Mouse (Mus musculus) limb, embryonic 12.5 days (tissue): ENCODE measurements around the gene Akap13. TPM values are rescaled to one million over a fixed set of nuclear protein-coding genes. Genes with fewer than 3 reads are reported as not detected.
A peak's percentile ranks its signal among the peaks of the same experiment; 100 is the strongest.

Experiments
- ATAC-seq: fragments of 200-750 bp; cut with Nextera tagmentation; 2 replicates; pipeline ENCODE4 v1.8.0; 2017; ENCODE audit warnings: low read depth, moderate TSS enrichment; ENCODE audit not compliant: insufficient number of reproducible peaks, insufficient read depth, low FRiP score, low TSS enrichment
- H3K27ac ChIP-seq: fragments of 300-500 bp; sonication (generic); 2 replicates; pipeline ENCODE4 v1.5.1; 2016; ENCODE audit warnings: mild to moderate bottlenecking, moderate library complexity
- H3K27me3 ChIP-seq: fragments of 300-500 bp; sonication (generic); 2 replicates; pipeline ENCODE4 v1.6.1; 2016; ENCODE audit warnings: mild to moderate bottlenecking, moderate library complexity
- H3K36me3 ChIP-seq: fragments of 300-500 bp; sonication (generic); 2 replicates; pipeline ENCODE4 v1.6.1; 2016; ENCODE audit warnings: mild to moderate bottlenecking, moderate library complexity
- H3K4me1 ChIP-seq: fragments of 300-500 bp; sonication (generic); replicated peaks from 2 replicates; pipeline ENCODE4 v1.6.1; 2016
- H3K4me2 ChIP-seq: fragments of 300-500 bp; sonication (generic); 2 replicates; pipeline ENCODE4 v1.6.1; 2016; ENCODE audit warnings: mild to moderate bottlenecking, moderate library complexity
- H3K4me3 ChIP-seq: fragments of 300-500 bp; sonication (generic); replicated peaks from 2 replicates; pipeline ENCODE4 v1.5.1; 2016; ENCODE audit warnings: mild to moderate bottlenecking
- H3K9ac ChIP-seq: fragments of 300-500 bp; sonication (generic); replicated peaks from 2 replicates; pipeline ENCODE4 v1.6.1; 2016; ENCODE audit warnings: mild to moderate bottlenecking, moderate library complexity
- H3K9me3 ChIP-seq: fragments of 300-500 bp; sonication (generic); 2 replicates; pipeline ENCODE4 v1.6.1; 2016; ENCODE audit warnings: mild to moderate bottlenecking, moderate library complexity
- whole genome bisulfite sequencing: fragments of 180-500 bp; shearing (Covaris S2); methylation state at CpG from one replicate; pipeline ENCODE4 v1.1.7; 2016; 5-methylcytosine and 5-hydroxymethylcytosine counted together
- polyA plus RNA-seq: library from polyadenylated mRNA; unstranded; fragments of >200 nt; fragmentation: Nextera tagmentation; extraction: Ambion mirVana; gene quantifications from 2 replicates; pipeline ENCODE4 v1.2.1, GENCODE M21; 2016

Gene Akap13
- polyA plus RNA-seq, 1 experiment from 2014 or later = 44.9 TPM

DNA sequence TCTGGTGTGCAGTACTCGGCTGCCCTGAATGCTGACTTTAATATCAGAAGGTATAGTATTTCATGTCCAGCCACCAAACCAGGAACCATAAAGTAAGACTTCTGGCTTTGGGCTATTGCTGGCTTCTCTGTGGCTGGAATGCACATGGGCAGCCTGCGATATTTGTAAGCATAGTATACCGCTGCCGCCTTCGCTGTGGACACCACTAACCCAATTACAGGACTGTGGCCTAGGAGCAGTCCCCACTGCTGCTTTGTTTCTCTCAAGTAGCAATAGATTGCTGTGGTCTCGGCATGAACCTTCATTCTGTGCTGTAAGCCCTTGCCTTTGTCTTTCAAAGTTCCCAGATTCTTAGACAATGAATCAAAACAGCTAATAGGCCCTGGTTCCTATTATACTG lies 228.1 kb downstream of the Akap13 start:
- Histone ChIP-seq H3K27ac (peak overlapping the region; percentile 78), H3K4me3 (no peak overlapping the region), H3K9me3 (no peaks in the 10 kb centered on the region), H3K36me3 (peaks cover 17% of the 10 kb centered on the region), H3K9ac (no peak overlapping the region), H3K4me2 (no peak overlapping the region), H3K4me1 (peaks cover 20% of the 10 kb centered on the region), H3K27me3 (no peaks in the 10 kb centered on the region)
- 45% methylated on average over 6 of the region's 6 CpGs for WGBS
- ATAC-seq = no peak

DNA sequence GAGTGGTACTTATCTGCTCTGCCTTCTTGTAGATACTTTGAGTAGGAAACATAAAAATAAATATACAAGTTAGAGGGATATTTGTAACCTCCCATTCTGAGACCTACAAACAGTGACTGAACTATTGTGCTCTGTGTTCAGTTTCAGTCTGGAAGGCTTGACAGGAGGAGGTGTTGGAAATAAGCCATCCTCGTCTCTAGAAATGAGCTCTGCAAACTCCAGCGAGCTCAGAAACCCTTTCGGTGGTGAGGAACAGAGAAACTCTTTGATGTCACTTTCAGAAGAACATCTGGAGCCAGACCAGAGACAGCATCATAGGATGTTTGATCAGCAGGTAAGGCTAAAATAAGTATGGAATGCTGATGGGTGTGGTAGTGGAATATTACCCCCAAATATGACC lies 229.6 kb downstream of the Akap13 start:
- Histone ChIP-seq H3K4me1 (peaks cover 20% of the 10 kb centered on the region), H3K27ac (no peak overlapping the region), H3K9ac (no peak overlapping the region), H3K27me3 (no peaks in the 10 kb centered on the region), H3K9me3 (no peaks in the 10 kb centered on the region), H3K4me2 (no peak overlapping the region), H3K4me3 (no peak overlapping the region), H3K36me3 (peaks cover 23% of the 10 kb centered on the region)
- WGBS = 70% methylated on average over 3 of the region's 3 CpGs
- ATAC-seq = no peak

DNA sequence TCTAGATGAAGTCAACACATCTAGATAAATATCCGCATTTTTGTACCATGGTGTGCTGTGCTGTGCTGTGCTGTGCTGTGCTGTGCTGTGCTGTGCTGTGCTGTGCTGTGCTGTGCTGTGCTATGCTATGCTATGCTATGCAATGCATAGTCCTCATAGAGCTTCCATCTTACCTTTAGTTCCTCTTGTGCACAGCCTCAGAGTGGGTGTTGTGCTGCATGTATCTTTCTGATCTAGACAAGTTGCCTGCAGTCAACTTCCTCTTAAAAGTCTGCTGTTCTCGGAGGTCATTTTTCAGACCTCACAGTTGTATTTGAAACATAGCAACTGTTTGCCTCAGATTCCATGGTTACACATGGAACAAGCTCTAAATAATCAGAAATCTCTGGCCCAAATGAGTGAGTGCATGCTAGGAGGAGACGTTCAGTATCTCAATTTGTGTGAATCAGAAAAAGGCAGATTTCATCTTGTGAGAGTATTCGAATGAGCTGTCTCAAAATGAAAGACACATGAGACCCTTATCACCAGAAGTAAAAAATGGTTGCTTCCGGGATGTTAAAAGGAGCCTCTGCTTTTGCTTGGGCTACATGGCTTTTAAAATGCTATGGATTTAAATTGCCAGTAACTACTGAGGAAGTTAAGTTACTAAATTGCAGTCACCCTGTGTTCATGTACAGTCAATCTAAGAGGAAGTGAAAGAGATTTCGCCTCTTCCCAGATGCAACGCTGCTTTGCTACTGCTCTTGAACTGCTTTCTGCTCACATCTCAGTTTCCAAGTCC lies 230.9 kb downstream of the Akap13 start:
- no peak for ATAC-seq
- Histone ChIP-seq H3K27me3 (no peaks in the 10 kb centered on the region), H3K4me3 (no peak overlapping the region), H3K27ac (no peak overlapping the region), H3K9me3 (no peaks in the 10 kb centered on the region), H3K9ac (no peak overlapping the region), H3K4me1 (peaks cover 20% of the 10 kb centered on the region), H3K36me3 (peaks cover 23% of the 10 kb centered on the region), H3K4me2 (no peak overlapping the region)
- 87% methylated on average over 7 of the region's 7 CpGs for WGBS

DNA sequence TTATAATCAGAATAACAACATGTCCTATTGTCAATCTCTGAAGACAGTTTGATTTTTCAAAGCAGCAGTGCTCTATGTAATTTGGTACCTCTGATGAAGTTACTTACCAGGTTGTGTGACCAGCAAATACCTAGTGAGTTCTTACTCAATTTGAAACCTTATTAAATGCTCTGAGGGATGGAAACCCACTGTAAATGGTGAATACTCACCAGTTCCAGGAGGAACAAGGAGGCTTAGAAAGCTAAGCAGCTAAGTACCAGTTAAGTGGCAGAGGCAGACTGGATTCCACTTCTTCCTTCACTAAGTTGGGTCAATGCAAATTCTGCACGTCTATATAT lies 231.5 kb downstream of the Akap13 start:
- H3K4me3 ChIP-seq = no peak overlapping the region
- no peak for ATAC-seq

DNA sequence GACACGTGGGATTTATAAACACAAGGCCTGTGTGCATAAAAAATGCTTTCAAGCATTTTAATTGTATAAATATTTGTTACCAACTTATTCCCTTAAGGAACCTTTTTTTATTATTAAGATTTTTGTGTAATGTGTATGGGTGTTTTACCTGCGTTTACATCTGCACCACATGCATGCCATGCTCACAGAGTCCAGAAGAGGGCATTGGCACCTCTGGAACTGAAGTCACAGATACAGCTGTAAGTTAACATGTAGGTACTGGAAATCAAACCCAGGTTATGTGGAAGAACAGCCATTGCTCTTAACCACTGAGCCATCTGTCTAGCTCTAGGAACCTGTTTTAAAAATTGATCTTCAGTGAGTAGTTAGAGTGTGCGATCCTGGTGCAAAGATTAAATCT lies 232.8 kb downstream of the Akap13 start:
- ATAC-seq = no peak
- Histone ChIP-seq H3K27me3 (no peaks in the 10 kb centered on the region), H3K9me3 (no peaks in the 10 kb centered on the region), H3K27ac (no peak overlapping the region), H3K4me1 (peaks cover 15% of the 10 kb centered on the region), H3K9ac (no peak overlapping the region), H3K36me3 (peaks cover 23% of the 10 kb centered on the region), H3K4me3 (no peak overlapping the region), H3K4me2 (no peak overlapping the region)
- 91% methylated on average over 3 of the region's 3 CpGs for WGBS

More for the DNA sequence above, 231.5 kb downstream of the Akap13 start:
- Histone ChIP-seq H3K9ac (no peak overlapping the region), H3K27me3 (no peaks in the 10 kb centered on the region), H3K27ac (no peak overlapping the region), H3K4me2 (no peak overlapping the region), H3K36me3 (peaks cover 23% of the 10 kb centered on the region), H3K9me3 (no peaks in the 10 kb centered on the region), H3K4me1 (peaks cover 20% of the 10 kb centered on the region)
- WGBS = 90% methylated on average over 1 of the region's 1 CpGs

DNA sequence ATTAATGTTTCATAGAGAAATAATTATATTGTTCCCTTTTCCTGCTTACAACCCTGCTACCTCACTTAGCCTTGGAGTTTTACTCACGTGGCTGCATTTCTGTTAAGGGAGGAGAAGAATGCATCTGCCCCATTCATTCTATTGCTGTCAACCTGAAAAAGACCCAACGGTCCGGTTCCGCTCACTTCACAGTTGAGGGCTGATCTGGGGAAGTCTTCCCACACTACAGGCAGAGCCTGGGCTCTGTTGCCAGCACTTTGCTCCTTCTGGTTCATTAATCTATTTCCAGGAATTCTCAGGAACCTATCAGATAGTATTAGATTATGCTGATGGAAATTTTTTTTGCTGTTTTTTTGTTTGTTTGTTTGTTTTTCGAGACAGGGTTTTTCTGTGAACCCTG lies 239.4 kb downstream of the Akap13 start:
- no peak overlapping the region for H3K4me2 ChIP-seq
- no peak overlapping the region for H3K4me3 ChIP-seq
- H3K27me3 ChIP-seq = no peaks in the 10 kb centered on the region
- no peak overlapping the region for H3K27ac ChIP-seq
- no peaks in the 10 kb centered on the region for H3K9me3 ChIP-seq
- no peaks in the 10 kb centered on the region for H3K4me1 ChIP-seq
- WGBS = 87% methylated on average over 5 of the region's 5 CpGs
- no peak overlapping the region for H3K9ac ChIP-seq
- ATAC-seq = no peak
- peaks cover 23% of the 10 kb centered on the region for H3K36me3 ChIP-seq

DNA sequence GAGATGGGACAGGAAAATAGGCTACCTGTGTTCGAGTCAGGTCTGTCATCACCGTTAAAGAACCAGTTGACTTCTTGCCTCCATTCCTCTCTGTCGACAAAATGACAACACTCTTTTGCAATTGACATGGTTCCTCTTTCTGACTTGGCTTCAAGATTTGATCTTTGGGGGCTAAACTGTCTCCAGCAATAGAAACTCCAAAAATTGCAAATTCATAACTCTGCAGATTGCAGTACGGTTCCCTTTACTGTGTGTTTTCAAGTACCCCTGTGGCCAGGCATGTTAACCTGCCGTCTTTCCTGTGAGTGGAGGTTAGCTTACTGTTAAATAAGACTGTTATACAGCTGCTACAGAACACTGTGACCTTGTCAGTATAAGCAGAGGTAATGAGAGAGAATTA lies 244.5 kb downstream of the Akap13 start:
- Histone ChIP-seq H3K36me3 (peaks cover 53% of the 10 kb centered on the region), H3K27ac (no peak overlapping the region), H3K4me2 (no peak overlapping the region), H3K9me3 (no peaks in the 10 kb centered on the region), H3K9ac (no peak overlapping the region), H3K4me3 (no peak overlapping the region), H3K4me1 (no peaks in the 10 kb centered on the region), H3K27me3 (no peaks in the 10 kb centered on the region)
- ATAC-seq = no peak
- WGBS = 91% methylated on average over 5 of the region's 5 CpGs

DNA sequence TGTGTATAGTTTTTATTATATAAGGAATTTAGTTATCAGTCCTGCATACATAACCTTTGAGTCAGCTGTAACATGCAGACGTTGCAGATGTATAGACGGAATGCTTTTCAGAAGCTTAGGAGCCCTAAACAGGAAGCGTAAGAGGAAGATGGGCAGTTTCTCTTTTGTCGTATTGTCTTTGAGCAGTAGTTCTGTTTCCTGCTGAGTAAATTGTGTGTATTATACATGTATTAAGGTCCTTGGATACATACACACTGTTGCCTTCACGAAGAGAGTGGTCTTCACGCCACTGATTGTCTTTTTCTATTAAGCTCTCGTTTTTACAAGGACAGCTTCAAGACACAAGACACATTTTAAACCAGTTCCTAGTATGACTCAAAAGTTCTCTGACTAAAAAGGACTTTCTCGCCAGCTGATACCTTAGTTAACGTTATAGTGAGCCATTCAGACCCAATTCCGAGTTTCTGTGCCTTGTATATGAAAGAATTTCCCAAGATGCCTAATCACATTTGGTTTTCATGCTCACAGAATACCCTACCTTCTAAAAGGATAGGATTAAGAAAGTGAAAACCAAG lies 245.5 kb downstream of the Akap13 start:
- no peak overlapping the region for H3K27ac ChIP-seq
- WGBS = 92% methylated on average over 10 of the region's 10 CpGs
- no peak for ATAC-seq
- peaks cover 60% of the 10 kb centered on the region for H3K36me3 ChIP-seq
- H3K4me2 ChIP-seq = no peak overlapping the region
- no peaks in the 10 kb centered on the region for H3K9me3 ChIP-seq
- H3K4me3 ChIP-seq = no peak overlapping the region
- H3K27me3 ChIP-seq = no peaks in the 10 kb centered on the region
- H3K9ac ChIP-seq = no peak overlapping the region
- H3K4me1 ChIP-seq = no peaks in the 10 kb centered on the region

DNA sequence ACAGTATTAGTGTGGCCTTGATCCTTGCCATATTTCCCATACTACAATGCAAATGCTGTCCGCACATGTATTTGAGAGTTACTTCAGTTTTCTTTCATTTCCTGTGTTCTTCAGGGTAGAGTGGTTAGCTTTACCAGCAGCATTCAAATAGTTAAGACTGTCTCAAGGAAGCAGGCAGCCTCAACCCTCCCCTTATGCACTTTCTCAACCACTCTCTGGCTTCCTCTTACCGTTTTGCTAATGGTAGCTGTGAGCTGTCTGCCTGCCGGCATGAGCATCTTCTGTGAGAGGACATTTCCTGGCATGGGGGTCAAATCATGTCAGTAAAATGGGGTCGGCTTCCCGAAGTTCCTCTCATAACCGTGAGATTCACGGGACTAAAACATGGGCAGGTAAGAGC lies 246.4 kb downstream of the Akap13 start:
- H3K4me2 ChIP-seq = no peak overlapping the region
- no peak overlapping the region for H3K27ac ChIP-seq
- H3K9ac ChIP-seq = no peak overlapping the region
- H3K9me3 ChIP-seq = no peaks in the 10 kb centered on the region
- no peaks in the 10 kb centered on the region for H3K27me3 ChIP-seq
- 83% methylated on average over 7 of the region's 7 CpGs for WGBS
- H3K36me3 ChIP-seq = peaks cover 56% of the 10 kb centered on the region
- H3K4me1 ChIP-seq = no peaks in the 10 kb centered on the region
- H3K4me3 ChIP-seq = no peak overlapping the region
- ATAC-seq = no peak

DNA sequence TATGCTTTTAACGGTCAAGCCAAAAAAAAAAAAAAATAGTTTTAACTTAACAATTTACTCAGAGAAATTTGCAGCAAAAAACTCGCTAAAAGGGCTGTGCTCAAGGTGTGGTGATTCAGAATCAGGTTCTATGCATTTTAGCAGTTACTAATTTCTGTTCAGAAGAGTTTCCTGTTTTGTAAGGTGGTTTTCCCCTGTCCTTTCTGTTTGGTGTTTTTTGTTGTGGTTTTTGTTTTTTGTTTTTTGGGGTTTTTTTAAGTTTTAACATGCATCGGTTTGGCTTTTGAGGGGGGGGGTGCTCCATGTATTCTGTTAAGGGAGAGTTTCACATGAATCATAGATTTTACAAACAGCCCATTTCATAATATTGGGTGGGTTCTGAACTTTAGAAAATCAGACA lies 247.0 kb downstream of the Akap13 start:
- Histone ChIP-seq H3K36me3 (peaks cover 60% of the 10 kb centered on the region), H3K4me2 (no peak overlapping the region), H3K27me3 (no peaks in the 10 kb centered on the region), H3K9me3 (no peaks in the 10 kb centered on the region), H3K4me3 (no peak overlapping the region), H3K9ac (no peak overlapping the region), H3K27ac (no peak overlapping the region), H3K4me1 (no peaks in the 10 kb centered on the region)
- 85% methylated on average over 3 of the region's 3 CpGs for WGBS
- no peak for ATAC-seq

DNA sequence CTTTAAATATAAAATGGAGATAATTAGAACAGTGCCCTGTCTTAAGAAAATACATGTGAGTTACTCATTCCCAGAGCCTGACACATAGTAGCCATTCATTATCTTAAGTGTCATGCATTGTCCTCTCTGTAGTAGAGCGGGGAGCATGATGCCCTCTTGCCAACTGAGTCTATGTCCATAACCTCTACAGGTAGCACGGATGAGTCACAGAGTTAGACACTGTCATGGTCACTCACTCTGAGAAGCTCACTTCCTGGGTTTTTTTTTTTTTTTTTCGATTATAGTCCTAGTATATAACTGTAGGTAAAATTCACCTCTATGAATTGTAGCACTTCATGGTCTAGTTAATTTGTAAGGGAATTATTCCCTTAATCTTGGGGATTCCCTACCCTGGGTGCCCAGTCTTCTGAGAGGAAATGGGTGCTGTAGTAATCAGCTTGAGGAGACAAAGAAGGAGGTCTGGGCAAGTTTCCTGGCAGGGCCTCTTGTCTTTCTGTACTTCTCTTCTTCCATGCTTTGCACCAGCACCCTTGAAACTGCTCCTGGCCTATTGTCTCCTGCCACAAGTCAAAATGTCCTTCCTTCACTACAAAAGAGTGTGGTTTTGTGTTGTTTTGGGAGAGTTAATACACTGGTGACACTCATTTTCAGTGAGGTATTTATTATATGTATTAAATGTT lies 247.8 kb downstream of the Akap13 start:
- Histone ChIP-seq H3K4me3 (no peak overlapping the region), H3K36me3 (peaks cover 60% of the 10 kb centered on the region)

More for the DNA sequence above, 247.8 kb downstream of the Akap13 start:
- ATAC-seq = no peak
- no peaks in the 10 kb centered on the region for H3K27me3 ChIP-seq
- no peaks in the 10 kb centered on the region for H3K9me3 ChIP-seq
- WGBS = 90% methylated on average over 3 of the region's 3 CpGs
- H3K4me2 ChIP-seq = no peak overlapping the region
- no peak overlapping the region for H3K27ac ChIP-seq
- H3K9ac ChIP-seq = no peak overlapping the region
- H3K4me1 ChIP-seq = no peaks in the 10 kb centered on the region
